Mouse (Mus musculus): ENCODE data around the gene Mr1. TPM values are rescaled to one million over a fixed set of nuclear protein-coding genes. Genes with fewer than 3 reads are reported as not detected.

Mr1 gene
- total and polyA plus RNA-seq, 3 experiments: 4.3 to 7.6 (median 7.1) TPM

DNA sequence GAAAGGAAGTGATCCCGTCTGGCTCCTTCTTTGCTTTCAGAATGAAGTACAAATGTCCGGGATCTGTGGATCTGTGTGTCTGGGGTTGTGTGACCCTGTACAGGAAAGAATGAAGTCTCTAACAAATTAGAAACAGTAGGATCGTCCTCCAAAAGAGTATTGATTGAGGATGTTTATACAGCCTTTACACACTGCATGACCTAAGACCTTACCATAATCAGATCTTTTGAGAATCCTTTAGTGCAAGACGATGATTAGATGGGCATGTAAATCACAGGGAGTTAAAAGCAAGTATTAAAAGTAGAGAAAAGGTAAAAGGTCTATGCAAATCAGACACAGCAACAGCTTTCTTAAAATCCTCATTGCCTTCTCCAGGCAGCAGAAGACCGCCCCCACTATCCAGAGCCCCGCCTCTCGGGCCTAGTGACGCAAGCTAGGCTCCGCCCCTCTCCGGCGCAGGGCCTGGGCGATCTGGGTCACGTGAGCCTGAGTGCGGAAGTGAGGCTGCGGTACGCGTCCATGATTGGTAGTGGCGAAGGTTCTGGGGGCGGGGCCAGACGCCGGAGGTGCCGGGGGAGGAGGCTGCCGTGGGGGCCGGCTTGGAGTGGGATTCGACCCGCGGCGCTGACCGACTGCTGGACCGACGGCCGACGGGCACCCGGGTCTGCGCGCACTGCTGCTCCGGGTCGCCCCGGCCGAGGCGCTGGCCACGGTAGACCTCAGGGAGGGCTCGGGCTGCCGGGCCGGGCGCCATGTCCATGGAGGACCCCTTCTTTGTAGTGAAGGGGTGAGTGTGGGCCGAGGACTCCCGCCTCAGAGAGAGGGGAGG lies 11.7 kb upstream of the Mr1 start, which contains the start of gene Stx6:
TSS of gene Stx6 (plus strand) at position 575 of the 829 bp plus-strand sequence.
- Histone ChIP-seq H3K27ac (ENCODE audit: insufficient read depth, low read depth) (peak within 1 kb of the TSS; percentile 51), H3K4me2 (ENCODE audit: insufficient read depth, low read depth, poor library complexity, severe bottlenecking) (peak within 1 kb of the TSS; percentile 70), H3K36me3 (replicated peaks in 1 of 2; ENCODE audit: control insufficient read depth in 1 of 2, insufficient read depth in 1 of 2, low read length in 1 of 2) (peaks cover 0 to 5% of the 10 kb centered on the region in 2 experiments), H3K79me2 (replicated peaks; ENCODE audit: control insufficient read depth, extremely low read depth, insufficient read depth, poor library complexity, severe bottlenecking) (peaks cover 8% of the 10 kb centered on the region), H3K27me3 (replicated peaks) (no peaks in the 10 kb centered on the region), H3K4me3 (replicated peaks in 1 of 3; ENCODE audit: low read depth in 2 of 3, low read length in 2 of 3, poor library complexity in 1 of 3) (peak within 1 kb of the TSS; percentile 71 to 97 (median 96)), H3K4me1 (ENCODE audit: control insufficient read depth in 1 of 2, insufficient read depth in 2 of 2) (peaks cover 4 to 24% of the 10 kb centered on the region in 2 experiments; a peak in 3 of 4 replicates), H3K9ac (ENCODE audit: insufficient read depth, low read depth) (peak within 1 kb of the TSS; percentile 74), H3K9me3 (replicated peaks; ENCODE audit: low read length) (no peaks in the 10 kb centered on the region)
- TF ChIP-seq KAT2A (IDR thresholded peaks at IDR 0.05; ENCODE audit: insufficient replicate concordance, low read length) (no peak), CHD2 (IDR thresholded peaks at IDR 0.05; ENCODE audit: low read length) (no peak), E2F4 (IDR thresholded peaks at IDR 0.05; ENCODE audit: insufficient replicate concordance, low read depth, low read length) (no peak), CTCF (conservative IDR thresholded peaks at IDR 0.05 in 1 of 2, IDR thresholded peaks at IDR 0.05 in 1 of 2; ENCODE audit: low read depth in 2 of 2, low read length in 2 of 2) (no peak), ELF1 (IDR thresholded peaks at IDR 0.05; ENCODE audit: low read depth, low read length) (peak; percentile 99), SIN3A (IDR thresholded peaks at IDR 0.05; ENCODE audit: low read length) (0 out of 2 replicates have a peak, but pooled peaks have one; percentile 48), POLR2AphosphoS2 (IDR thresholded peaks at IDR 0.05; ENCODE audit: low read depth, low read length) (no peak), SMC3 (IDR thresholded peaks at IDR 0.05; ENCODE audit: low read depth, low read length) (no peak), ZMIZ1 (IDR thresholded peaks at IDR 0.05; ENCODE audit: low read depth, low read length) (no peak), MAZ (IDR thresholded peaks at IDR 0.05; ENCODE audit: low read depth, low read length) (no peak), RCOR1 (conservative IDR thresholded peaks at IDR 0.05; ENCODE audit: low read depth, low read length) (no peak), MYC (IDR thresholded peaks at IDR 0.05; ENCODE audit: low read depth, low read length) (no peak), MAFK (IDR thresholded peaks at IDR 0.05; ENCODE audit: insufficient replicate concordance, low read length) (no peak), MEF2A (IDR thresholded peaks at IDR 0.05; ENCODE audit: borderline replicate concordance, low read depth, low read length) (no peak), MXI1 (IDR thresholded peaks at IDR 0.05; ENCODE audit: low read depth, low read length) (no peak), CHD1 (IDR thresholded peaks at IDR 0.05; ENCODE audit: low read depth, low read length) (no peak), PAX5 (IDR thresholded peaks at IDR 0.05; ENCODE audit: low read length) (no peak), TCF12 (IDR thresholded peaks at IDR 0.05; ENCODE audit: low read depth, low read length) (no peak; the same call in 1 of the 2 replicates), USF2 (conservative IDR thresholded peaks at IDR 0.05; ENCODE audit: low read depth, low read length) (peak; percentile 95), RAD21 (IDR thresholded peaks at IDR 0.05; ENCODE audit: low read depth, low read length) (no peak), UBTF (IDR thresholded peaks at IDR 0.05; ENCODE audit: low read depth, low read length) (no peak), USF1 (IDR thresholded peaks at IDR 0.05; ENCODE audit: low read depth, low read length) (peak; percentile 99), POLR2A (IDR thresholded peaks at IDR 0.05; ENCODE audit: low read depth, low read length) (peak; percentile 61), NELFE (IDR thresholded peaks at IDR 0.05; ENCODE audit: low read depth, low read length) (no peak), IRF4 (IDR thresholded peaks at IDR 0.05; ENCODE audit: low read depth, low read length) (no peak; the same call in 1 of the 2 replicates), HCFC1 (IDR thresholded peaks at IDR 0.05; ENCODE audit: low read depth, low read length) (peak; percentile 66), ZNF384 (IDR thresholded peaks at IDR 0.05; ENCODE audit: low read depth, low read length) (no peak), ETS1 (conservative IDR thresholded peaks at IDR 0.05; ENCODE audit: low read depth, low read length) (no peak), JUND (conservative IDR thresholded peaks at IDR 0.05; ENCODE audit: low read depth, low read length) (no peak), JUN (IDR thresholded peaks at IDR 0.05; ENCODE audit: insufficient read depth, low read depth, low read length) (no peak), BHLHE40 (IDR thresholded peaks at IDR 0.05; ENCODE audit: low read depth, low read length) (peak; percentile 83), NRF1 (IDR thresholded peaks at IDR 0.05; ENCODE audit: low read depth, low read length) (peak; percentile 70), GABPA (IDR thresholded peaks at IDR 0.05; ENCODE audit: insufficient replicate concordance, low read depth, low read length) (no peak), ZC3H11A (IDR thresholded peaks at IDR 0.05; ENCODE audit: low read depth, low read length) (no peak), MAX (IDR thresholded peaks at IDR 0.05; ENCODE audit: low read length) (peak; percentile 96), EP300 (IDR thresholded peaks at IDR 0.05; ENCODE audit: low read length) (no peak), ZKSCAN1 (IDR thresholded peaks at IDR 0.05; ENCODE audit: borderline replicate concordance, low read depth, low read length) (no peak; the same call in 1 of the 2 replicates), TBP (conservative IDR thresholded peaks at IDR 0.05; ENCODE audit: low read depth, low read length) (peak; percentile 61; the same call in 1 of the 2 replicates)
- in situ Hi-C loops (cut with MboI; ENCODE audit: low pct_ligation_motif_present, low pct_unique_long_range_greater_than_20kb, low sequenced_read_pairs): no loop called here
- dilution Hi-C loops (cut with MboI; ENCODE audit: extremely low pct_ligation_motif_present, extremely low pct_unique_long_range_greater_than_20kb, low sequenced_read_pairs): no loop called here
- DNase-seq (ENCODE audit: extremely low read depth): peak; percentile 98
